Comparison of ENCODE assay signal across 14 mouse cellular contexts in genomic region chr10:73733246-73733645, GRCm38 (mm10).
"Had no signal": no experiment of that assay in that cellular context is flagged by ENCODE, and none has a peak within 500 bp of the region (broad histone marks: within the 10 kb centered on the region; RNA-seq: fewer than 3 reads in every experiment).

No protein-coding gene starts in this region.

- H3K4me1 ChIP-seq: megakaryocyte, embryonic 14.5 days; midbrain, embryonic 13.5 days; midbrain, embryonic 15.5 days; neural tube, embryonic 12.5 days had no signal

- H3K9ac ChIP-seq: liver, embryonic 14.5 days; lung, embryonic 14.5 days; midbrain, embryonic 13.5 days; midbrain, embryonic 15.5 days; neural tube, embryonic 12.5 days had no signal

- H3K9me3 ChIP-seq: megakaryocyte, embryonic 14.5 days; midbrain, embryonic 13.5 days; midbrain, embryonic 15.5 days; neural tube, embryonic 12.5 days had no signal

- H3K4me2 ChIP-seq: lung, embryonic 14.5 days; midbrain, embryonic 11.5 days; midbrain, embryonic 13.5 days; midbrain, embryonic 15.5 days; neural tube, embryonic 12.5 days had no signal

- H3K4me3 ChIP-seq: megakaryocyte, embryonic 14.5 days; midbrain, embryonic 13.5 days; midbrain, embryonic 15.5 days; neural tube, embryonic 12.5 days had no signal

- H3K27me3 ChIP-seq: megakaryocyte, embryonic 14.5 days; midbrain, embryonic 13.5 days; midbrain, embryonic 15.5 days; neural tube, embryonic 12.5 days had no signal

- DNase-seq: lung, adult 18-20 months; lung, embryonic 14.5 days; lung, postnatal 10 days; right cerebral cortex, postnatal 14 days; thymus, adult 2 months; thymus, postnatal 14 days; thymus, postnatal 36 days had no signal

- ATAC-seq: midbrain, embryonic 13.5 days; midbrain, embryonic 15.5 days had no signal

- H3K36me3 ChIP-seq: midbrain, embryonic 13.5 days; midbrain, embryonic 15.5 days; neural tube, embryonic 12.5 days had no signal

- H3K27ac ChIP-seq: liver, embryonic 14.5 days; macrophage; midbrain, embryonic 13.5 days; midbrain, embryonic 15.5 days; neural tube, embryonic 12.5 days had no signal
